Mouse (Mus musculus) left cerebral cortex, adult 9 months (tissue): ENCODE measurements around the gene Klhdc4.

ENCODE experiments used
- DNase-seq, 2 experiments: peaks; one replicate each; pipeline ENCODE4 v3.0.0; 2022; ENCODE audit warnings: low spot score in 2 of 2

The Klhdc4 gene

DNA sequence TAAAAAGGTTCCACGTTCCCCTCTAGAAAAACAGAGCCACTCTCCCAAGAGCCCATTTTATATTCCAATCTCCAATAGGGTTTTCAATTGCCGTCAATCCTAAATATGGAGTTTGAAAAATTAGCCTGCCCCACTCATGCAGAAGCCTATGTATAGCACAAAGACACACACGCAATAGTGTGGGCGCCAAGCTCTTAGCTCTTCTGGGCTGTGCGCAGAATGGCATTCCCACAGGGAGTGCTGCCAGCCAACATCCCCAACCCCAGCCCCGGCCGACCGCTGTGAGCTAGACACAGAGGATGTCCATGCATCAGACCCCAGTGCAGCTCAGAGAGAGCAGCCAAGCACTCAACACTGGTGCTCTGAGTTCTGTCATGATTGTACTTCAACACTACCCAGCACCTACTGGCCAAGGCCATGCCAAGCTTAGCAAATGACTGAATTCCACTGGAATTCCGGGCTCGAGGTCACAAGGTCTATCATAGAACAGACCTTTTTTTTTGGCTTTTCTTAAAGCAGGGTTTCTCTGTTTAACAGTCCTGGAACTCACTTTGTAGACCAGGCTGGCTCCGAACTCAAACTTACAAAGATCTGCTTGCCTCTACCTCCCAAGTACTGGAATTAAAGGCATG lies 19.7 kb downstream of the Klhdc4 start:
- DNase-seq = peak in 1 of 2 experiments; percentile 68

DNA sequence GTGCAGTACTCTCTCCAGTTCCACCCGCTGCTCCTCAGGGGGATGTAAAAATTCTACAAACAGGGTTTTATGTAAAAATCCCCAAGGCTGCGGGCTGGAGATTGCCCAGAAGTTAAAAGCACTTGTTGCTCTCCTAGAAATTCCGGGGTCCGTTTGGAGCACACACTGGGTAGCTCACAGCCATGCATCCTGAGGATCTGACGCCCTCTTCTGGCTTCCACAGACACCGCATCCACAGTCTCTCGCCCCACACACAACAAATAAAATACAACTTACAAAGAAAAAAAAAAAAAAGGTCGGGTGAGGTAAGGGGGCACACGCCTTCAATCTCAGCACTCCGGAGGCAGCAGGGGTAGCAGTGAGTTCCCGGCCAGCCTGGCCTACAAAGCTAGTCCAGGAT lies 21.3 kb downstream of the Klhdc4 start:
- no peak for DNase-seq

DNA sequence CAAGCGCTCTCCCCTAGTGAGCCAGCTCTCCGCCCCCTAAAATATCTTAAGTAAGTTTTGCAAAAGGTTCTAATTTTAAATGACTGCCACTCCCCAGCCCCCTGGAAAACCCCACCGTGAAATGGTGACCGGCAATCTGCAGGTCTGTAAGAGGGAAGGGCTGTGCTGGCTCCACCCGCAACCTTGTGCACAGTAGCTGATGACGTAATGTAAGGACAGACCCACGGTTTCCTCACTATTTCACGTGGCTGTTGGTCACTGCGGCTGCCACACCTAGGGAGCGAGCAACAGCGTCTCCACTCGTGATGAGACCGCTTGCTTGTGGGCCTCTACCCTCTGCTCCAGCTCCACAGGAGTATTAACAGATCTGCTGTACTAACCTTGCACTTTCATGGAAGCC lies 23.2 kb downstream of the Klhdc4 start:
- no peak for DNase-seq

DNA sequence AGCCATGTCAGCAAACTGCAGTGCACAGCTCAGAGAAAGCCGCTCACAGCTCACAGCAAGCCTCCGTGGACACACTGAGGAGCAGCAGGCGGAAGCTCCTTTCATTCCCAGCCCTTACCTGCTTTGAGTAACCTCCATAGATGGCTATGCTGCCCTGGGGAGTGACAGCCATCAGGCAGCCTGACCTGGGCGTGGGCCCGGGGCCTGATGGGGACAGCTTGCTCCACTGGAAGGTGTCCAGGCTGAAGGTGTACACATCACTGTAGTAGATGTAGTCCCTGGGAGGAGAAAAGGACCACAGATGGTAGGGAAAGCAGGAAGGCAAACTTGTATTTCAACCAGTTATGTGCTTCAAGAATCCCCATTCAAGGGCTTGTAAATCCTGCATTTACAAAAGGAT lies 24.5 kb downstream of the Klhdc4 start:
- no peak for DNase-seq

DNA sequence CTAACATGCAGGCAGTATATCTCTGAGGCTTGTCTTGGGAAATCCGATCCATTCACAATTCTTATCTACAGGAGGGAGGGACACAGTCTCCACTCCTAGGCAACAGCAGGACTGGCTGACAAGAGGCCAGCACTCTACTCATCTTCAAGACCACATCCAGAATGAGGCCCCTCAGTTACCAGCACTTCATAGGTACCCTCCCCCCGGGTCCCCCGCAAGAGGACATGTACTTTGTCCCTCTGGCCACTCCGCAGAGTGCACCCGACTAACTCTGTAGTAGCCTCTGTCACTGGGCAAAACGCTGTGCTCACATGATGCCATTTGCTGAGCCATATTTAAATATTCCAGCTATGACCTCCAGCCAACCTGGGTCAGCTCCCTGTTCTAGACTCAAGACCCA lies 31.0 kb downstream of the Klhdc4 start:
- DNase-seq = no peak

DNA sequence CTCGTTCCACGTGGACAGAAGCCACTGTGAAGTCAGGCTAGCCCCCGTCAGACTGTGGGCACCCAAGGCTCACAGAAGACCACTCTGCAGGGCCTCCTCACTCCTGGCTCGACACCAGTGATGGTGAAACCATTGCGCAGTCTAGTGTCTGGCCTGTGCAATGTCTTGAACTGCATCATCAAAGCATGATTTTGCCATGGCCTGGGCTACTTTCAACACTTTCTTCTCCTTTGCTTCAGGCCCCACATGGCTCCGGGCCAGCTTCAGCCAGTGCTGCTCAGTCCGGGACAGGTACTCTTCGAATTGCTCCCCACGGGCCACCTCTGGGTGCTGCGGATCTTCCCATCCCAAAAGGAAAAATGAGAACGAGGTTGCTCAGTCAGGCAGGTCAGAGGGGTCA lies 33.0 kb downstream of the Klhdc4 start:
- no peak for DNase-seq

DNA sequence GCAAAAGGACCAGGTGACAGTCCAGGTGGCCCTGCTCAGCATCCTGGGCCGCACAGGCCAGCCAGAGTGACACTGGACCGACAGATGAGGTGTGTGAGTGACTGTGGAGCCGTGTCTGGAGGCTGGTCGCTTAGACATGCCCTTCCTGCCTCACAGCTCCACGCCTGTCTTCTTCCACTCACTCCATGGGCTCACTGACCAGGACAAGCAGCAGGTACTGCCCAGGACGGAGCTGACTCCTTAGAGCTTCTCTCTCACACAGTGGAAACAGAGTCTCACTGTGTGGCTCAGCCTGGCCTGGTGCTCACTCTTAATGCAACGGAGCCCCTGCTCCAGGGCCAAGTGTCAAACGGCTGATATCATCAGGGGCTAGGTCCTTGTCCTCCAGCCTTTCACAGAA lies 33.9 kb downstream of the Klhdc4 start:
- no peak for DNase-seq

DNA sequence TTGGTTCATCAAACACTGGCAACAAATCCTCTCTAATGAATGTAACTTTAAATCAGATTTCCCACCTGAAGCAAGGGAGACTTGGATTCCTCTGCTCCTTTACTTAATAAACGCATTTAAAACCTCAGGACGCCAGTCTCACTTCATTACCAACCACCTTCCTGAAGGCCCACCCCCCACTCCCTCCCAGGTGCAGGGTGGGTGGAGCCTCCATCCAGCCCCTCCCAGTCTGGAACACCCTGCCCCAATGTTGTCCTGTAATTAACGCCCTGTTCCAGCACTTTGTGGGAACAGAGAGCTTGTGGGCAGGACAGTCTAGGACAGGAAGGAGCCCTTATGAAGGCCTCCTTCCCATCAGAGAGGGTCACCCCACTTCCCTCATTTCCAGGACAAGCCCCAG lies 35.2 kb downstream of the Klhdc4 start:
- no peak for DNase-seq

DNA sequence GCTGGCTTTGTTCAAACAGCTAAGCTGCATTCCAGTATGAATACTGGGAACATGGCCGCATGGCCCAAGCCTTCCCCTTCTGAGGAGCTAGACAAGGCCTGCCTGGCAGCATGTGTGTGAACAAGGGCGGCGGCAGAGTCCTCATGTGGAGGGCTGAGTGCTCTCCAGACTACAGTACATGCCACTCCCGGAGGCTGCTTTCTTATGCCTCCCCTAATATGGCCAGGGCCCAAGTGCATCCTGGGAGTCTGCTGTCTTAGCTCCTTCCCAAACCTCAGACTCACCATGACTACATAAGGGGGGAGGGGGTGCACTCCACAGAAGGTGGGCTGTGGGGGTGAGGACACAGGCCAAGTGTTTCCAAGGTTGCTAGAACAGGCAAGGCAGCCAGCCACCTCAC lies 36.7 kb downstream of the Klhdc4 start:
- no peak for DNase-seq

DNA sequence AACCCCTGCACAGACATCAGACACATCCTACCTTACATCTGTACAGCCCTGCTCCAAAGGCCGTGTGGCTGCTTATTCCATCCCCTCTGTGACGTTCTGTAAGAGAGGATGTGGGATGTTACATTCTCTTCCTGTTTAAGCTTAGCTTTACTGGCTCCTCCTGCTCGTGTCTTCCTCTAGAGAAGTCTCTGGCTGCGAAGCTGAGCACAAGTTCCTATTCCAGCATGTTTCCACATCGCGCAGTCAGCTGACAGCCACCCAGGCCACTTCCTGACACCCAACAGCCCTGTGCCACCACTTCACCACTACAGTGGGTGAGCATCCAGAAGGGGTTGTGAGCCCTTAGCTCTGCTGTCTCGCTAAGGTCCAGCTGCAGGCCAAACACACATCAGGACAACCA lies 37.2 kb downstream of the Klhdc4 start:
- no peak for DNase-seq

DNA sequence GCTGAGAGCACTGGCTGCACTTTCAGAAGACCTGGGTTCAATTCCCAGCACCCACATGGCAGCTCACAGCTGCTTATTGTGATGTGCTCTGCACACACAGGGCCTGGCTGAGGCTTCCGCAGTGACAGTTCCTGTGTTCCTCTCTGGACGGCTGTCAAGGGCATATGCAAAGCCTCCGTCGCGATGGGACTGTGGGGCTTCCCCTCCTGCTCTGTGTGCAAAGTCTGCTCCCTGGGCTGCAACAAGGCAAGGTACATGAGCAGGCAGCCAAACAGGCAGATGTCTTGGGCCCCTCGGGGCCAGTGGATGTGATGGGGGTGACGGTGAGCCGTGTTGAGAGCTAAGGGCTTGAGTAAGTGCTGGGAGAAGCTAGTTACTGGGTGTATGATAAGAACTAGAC lies 40.6 kb downstream of the Klhdc4 start:
- DNase-seq = no peak

DNA sequence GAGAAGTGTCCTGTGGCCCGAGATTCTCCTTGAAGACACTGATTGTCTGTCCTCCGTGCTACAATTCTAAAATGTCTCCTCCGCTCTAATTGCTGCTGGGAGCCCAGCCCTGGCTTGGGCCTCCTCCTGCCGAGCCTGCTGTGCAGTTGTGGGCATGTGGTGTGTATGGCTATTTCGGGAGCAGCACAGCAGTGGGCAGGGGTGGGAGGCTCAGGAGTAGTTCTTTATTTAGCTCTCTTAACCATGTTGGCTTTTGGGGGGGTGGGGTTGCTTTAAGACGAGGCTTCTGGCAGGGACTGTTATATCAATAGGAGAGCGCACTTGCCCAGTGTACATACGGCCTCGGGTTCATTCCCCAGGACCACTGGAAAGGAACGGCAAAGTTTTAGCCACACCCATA lies 42.8 kb downstream of the Klhdc4 start:
- DNase-seq = peak; percentile 49 to 77

DNA sequence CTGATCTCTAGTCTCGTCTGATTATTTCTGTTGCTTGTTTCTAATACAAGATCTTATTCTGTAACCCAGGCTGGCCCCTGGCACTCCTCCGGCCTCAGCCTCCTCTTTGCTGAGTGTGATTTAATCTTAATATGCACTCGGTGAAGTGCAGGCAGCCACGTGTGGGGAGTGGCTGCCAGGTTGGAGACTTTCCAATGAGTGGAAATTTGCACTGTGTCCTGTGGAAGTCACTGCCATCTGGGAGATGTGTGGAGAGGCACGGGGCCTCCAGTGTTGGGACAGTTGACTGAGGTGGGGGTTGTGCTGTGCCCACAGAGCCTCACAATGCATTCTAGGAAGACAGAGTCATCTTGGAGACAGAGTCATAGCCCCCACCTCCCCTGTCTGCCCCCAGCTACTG lies 46.9 kb downstream of the Klhdc4 start:
- no peak for DNase-seq

DNA sequence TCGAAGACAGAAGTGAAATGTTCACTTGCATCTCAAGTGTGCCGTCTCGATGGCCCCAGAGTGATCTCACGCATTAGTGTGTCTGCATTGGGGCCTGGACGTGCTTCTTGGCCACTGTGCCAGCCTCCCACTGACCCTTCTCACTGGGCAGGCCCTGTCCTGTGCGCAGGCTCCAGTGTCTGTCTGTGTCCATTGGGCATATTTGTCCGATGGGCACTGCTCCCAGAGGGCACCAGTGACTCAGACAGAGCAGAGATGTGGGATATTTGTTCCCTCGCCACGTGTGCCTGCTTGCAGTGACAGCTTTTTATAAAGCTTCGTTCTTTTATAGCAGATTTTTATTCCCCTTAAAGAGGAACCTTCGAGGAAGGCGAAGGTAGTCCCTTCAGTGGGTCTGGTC lies 55.5 kb downstream of the Klhdc4 start:
- no peak for DNase-seq

DNA sequence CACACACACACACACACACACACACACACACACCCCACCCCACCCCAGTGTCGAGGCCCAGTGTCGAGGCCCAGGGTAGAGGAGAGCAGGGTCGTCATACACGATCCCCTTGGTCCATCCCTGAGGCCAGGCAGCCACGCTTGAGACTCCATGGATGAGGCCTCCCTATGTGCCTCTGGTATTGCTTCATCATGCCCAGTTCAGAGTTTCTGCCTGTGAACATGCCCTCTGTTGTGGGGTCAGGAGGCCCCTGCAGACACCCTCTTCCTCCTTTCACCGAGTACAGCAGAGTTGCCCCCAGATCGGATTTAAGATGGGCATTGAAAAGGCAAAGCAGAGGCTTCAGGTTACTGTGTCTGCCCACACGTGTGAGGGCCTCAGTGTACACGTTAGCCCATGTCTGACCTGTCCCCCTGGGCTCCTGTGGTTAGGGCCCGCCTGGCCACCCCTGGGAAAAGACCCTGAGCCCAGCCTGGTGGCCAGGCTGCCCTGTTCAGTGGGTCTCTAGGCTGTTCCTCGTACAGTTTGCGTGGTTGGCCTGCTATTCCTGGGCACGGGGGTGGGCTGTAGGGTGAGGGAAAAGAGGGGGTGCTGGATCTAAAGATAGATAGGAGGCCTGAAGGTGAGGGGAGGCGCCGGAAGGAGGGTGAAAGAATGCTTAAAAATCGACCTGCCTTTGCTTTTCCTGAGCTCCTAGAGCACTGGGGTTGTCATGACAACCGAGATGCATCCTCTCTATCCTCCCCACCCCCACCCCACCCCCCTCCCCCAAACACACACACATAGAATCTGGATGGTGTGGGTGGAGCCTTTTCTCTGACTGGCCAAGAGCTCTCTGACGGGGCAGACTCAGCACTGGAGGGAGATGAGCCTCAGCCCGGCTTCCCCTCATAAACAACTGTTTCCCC lies 58.3 kb downstream of the Klhdc4 start:
- peak in 1 of 2 experiments; percentile 58 for DNase-seq

DNA sequence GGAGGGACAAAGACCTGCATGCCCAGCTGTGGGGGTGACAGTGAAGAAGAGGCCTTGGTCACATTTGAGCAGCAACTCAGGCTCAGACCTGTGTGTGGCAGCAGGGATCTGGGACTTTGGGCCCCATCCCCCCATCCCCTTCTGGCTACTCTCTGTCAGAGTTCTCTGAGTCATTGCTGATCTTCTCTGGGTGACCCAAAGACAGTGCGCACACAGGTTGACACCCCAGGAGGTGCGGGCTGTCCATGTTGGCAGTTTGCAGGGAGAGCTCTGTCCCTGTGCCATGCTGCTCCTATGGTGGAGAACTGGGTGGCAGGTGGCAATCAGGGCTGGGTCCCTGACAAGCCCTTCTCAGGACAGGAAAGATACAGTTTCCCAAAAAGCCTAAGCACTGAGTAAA lies 59.7 kb downstream of the Klhdc4 start:
- no peak for DNase-seq

DNA sequence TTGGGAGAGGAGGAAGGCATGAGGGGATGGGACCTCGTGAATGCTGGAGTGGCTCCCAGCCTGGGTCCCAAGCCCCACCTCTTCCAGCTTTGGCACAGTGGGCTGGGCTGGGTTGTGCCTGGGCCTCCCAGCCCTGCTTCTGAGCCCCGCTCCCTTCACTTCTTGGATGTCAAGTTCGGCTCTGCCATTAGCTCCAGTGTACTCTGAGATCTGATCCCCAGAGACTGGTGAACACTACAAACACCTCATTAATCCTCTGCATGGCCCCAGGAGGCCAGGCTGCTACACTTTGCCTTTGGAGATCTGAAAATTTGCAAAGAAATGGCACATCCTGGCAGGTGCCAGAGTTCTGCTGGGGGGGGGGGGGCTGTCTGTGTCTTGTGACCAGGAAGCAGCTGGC lies 60.3 kb downstream of the Klhdc4 start:
- no peak for DNase-seq

DNA sequence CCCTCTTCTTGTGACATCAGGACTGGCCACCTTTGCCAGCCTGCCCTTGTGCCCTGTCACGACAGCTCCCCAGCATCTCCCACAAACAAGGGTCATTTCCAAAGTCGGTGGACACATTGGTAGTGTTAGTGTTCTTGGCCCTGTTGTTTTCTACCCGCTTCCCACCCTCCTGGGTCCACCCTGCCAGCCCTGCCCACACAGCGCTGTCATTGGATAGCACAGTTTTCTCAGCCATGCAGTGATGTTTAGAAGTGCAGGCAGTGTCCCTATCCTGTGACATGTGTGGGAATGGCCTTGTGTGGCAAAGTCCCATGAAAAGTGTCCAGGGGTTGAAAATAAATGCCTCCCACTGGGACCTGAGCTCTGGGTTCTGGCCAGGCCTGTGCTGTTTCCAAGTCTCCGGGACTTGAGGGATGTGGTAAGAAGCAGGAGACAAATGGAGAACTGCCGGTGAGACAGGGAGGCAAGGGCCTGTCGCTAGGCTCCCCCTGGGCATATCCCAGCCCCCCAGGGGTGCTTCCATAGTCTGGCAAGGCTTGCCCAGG lies 63.7 kb downstream of the Klhdc4 start:
- DNase-seq = peak in 1 of 2 experiments; percentile 39

DNA sequence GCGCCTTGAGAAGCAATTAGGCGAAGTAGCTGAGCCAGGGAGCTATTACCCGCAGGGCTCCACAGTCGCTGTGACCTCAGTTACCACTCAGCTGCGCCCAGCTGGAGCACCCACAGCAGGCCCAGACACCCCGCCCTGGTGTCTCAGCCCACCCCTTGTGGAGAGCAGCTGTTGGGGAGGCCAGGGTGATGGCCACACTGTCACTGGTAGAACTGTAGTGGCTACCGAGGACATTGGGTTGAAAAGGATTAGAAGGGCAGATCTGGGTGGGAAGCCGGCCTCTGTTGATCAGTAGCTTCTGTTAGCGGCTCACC lies 65.7 kb downstream of the Klhdc4 start:
- no peak for DNase-seq

DNA sequence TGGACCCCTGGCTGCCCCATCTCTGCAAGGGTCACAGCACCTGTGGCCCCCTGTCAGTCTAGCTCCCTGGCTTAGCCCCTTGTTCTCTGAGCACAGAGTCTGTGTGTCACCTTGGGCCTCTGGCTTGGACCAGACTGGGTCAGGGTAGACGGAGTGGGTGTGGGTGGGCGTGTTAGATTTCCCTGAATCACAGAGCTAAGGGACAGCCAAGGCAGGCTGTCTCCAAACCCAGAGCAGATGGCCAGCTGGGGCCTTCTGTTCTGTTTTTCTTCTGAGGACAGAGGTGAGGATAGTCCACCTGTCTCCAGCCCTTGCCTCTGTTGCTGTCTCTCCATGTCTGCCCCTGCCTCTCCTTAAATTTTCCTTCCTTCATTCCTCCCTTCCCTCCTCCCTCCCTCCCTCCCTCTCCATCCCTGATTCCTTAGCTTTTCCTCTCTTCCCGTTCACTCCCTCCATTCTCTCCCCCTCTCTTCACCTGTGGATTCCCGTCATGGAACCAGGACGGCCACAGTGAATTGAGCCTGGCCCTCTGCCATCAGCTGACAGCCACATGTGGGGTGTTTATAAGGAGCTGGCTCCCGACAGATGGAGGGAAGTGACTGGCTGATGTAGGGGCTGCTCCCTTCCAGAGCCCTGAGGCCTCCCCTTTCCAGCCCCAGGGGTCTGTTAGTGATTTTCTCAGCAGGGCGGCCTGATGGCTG lies 66.2 kb downstream of the Klhdc4 start:
- DNase-seq = no peak

DNA sequence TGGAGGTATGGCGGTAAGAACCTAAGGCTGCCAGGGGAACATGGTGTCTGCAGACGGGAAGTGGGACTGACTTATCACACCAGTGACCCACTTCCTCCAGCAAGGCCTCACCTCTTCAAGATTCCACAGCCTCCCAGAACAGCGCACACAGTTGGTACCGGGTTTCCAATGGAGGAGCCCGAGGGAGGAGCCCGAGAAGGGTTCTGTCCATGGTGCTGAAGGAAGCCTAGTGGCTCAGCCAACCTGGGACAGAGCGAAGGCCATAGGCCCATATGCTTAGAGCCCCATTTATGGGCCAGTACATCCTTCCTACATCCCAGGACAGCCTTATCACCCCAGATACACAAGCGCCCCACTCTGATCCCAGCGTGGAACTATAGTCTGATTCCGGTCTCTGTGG lies 67.9 kb downstream of the Klhdc4 start:
- no peak for DNase-seq

DNA sequence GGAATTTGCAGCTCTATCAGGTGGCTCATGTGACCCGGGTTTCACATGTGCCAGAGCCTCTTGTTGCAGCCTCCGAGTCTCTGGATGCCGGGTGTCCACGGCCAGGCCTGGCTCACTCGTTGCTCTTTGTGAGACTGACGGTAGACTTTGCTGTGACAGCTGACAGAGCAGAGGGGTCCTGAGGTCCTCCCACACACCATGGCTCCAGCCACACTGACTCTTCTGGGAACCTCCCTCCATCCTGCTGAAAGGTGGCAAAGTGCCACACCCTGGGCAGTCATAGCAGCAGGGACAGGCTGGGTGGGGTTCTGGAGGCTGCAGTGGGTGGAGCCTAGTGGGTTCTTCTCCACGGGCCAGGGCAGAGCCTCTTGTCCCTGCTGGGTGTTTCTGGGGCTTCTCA lies 68.9 kb downstream of the Klhdc4 start:
- no peak for DNase-seq

DNA sequence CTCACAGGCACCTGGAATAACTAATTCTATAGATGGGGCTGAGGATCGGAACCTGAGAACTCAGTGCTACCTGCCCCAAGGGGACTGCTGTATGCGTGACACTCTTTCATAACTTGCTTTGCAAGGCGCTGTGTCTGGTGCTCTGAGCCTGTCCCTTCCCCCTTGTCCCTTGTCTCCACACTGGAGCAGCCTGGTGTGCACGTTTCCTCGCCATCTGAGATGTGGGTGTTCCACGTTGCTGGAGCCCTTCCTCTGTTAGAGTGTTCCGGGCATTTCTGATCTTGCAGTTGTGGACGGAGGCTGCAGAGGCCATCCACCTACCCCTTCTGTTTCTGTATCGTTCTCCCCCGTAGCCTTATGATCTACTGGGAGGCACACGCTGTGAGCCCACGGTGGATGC lies 70.9 kb downstream of the Klhdc4 start:
- peak in 1 of 2 experiments; percentile 59 for DNase-seq
